Mouse (Mus musculus) limb, embryonic 11.5 days (tissue): Measurements from ENCODE around the gene Foxk1. TPM values are rescaled to one million over a fixed set of nuclear protein-coding genes. Genes with fewer than 3 reads are reported as not detected.

Experiments
- ATAC-seq: fragments of 200-750 bp; cut with Nextera tagmentation; 2 replicates; pipeline ENCODE4 v1.8.0; 2017; ENCODE audit warnings: low read depth; ENCODE audit not compliant: insufficient number of reproducible peaks, low FRiP score, low TSS enrichment
- DNase-seq: peaks from one replicate; pipeline ENCODE4 v3.0.0-alpha.2; 2015; ENCODE audit warnings: low spot score
- H3K27ac ChIP-seq: fragments of 300-500 bp; sonication (generic); replicated peaks from 2 replicates; pipeline ENCODE4 v1.5.1; 2014; ENCODE audit warnings: low read depth, mild to moderate bottlenecking, low read length
- H3K27me3 ChIP-seq: fragments of 300-500 bp; sonication (generic); 2 replicates; pipeline ENCODE4 v1.6.1; 2014; ENCODE audit warnings: mild to moderate bottlenecking, low read length, mixed read lengths; ENCODE audit not compliant: control insufficient read depth, insufficient read depth
- H3K36me3 ChIP-seq: fragments of 300-500 bp; sonication (generic); 2 replicates; pipeline ENCODE4 v1.6.1; 2014; ENCODE audit warnings: mild to moderate bottlenecking, low read length, moderate library complexity, mixed read lengths; ENCODE audit not compliant: control insufficient read depth, insufficient read depth
- H3K4me1 ChIP-seq: fragments of 300-500 bp; sonication (generic); 2 replicates; pipeline ENCODE4 v1.6.1; 2014; ENCODE audit warnings: low read length, mixed read lengths; ENCODE audit not compliant: control insufficient read depth, insufficient read depth
- H3K4me2 ChIP-seq: fragments of 300-500 bp; sonication (generic); 2 replicates; pipeline ENCODE4 v1.6.1; 2014; ENCODE audit warnings: low read depth, mild to moderate bottlenecking, moderate library complexity; ENCODE audit not compliant: severe bottlenecking
- H3K4me3 ChIP-seq: fragments of 300-500 bp; sonication (generic); 2 replicates; pipeline ENCODE4 v1.5.1; 2014; ENCODE audit warnings: low read depth, low read length
- H3K9ac ChIP-seq: fragments of 300-500 bp; sonication (generic); 2 replicates; pipeline ENCODE4 v1.6.1; 2014; ENCODE audit warnings: mild to moderate bottlenecking, low read length
- H3K9me3 ChIP-seq: fragments of 300-500 bp; sonication (generic); 2 replicates; pipeline ENCODE4 v1.6.1; 2016; ENCODE audit warnings: low read length; ENCODE audit not compliant: control insufficient read depth
- WGBS: fragments of 180-500 bp; shearing (Covaris S2); extraction: QIAGEN DNeasy Blood & Tissue Kit; methylation state at CpG from one replicate; pipeline ENCODE4 v1.1.7; 2014; 5-methylcytosine and 5-hydroxymethylcytosine counted together
- polyA plus RNA-seq: library from polyadenylated mRNA; unstranded; fragments of >200 nt; fragmentation: Nextera tagmentation; extraction: Ambion mirVana; gene quantifications from 2 replicates; pipeline ENCODE4 v1.2.1, GENCODE M21; 2014

Foxk1 gene
- polyA plus RNA-seq, 1 experiment from 2014 or later: 3.3 TPM

- 0 out of 2 replicates have a peak, but pooled peaks cover 3% of the 10 kb centered on the region for H3K36me3 ChIP-seq
- no peaks in the 10 kb centered on the region for H3K9me3 ChIP-seq
- no peak overlapping the region for H3K27ac ChIP-seq
- H3K4me2 ChIP-seq: no peak overlapping the region
- H3K9ac ChIP-seq: no peak overlapping the region
- peaks cover 4% of the 10 kb centered on the region; the same call in 1 of the 2 replicates for H3K4me1 ChIP-seq
- no peaks in the 10 kb centered on the region for H3K27me3 ChIP-seq
- ATAC-seq: no peak
- H3K4me3 ChIP-seq: no peak overlapping the region
- WGBS: 93% methylated on average over 7 of the region's 7 CpGs
- DNase-seq: no peak
These were observed 60.8 kb downstream of the Foxk1 start for GRCm38 (mm10) chr5:142461942-142462640.

DNA sequence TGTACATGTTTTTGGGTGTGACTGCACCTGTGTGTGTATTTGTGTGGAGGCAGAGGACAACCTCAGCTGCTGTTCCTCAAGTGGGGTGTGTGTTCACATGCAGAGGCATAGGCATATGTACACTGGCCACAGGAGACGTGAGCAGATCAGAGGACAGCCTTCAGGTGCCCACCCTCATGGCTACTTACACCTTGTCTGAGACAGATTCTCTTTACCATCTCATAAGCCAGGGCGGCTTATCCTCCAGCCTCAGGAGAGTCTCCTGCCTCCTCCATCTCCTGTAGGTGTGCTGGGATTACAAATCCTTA lies 61.3 kb downstream of the Foxk1 start:
- 88% methylated on average over 2 of the region's 2 CpGs for WGBS
- no peak for DNase-seq

GRCm38 (mm10) chr5:142463011-142463410 lies 61.7 kb downstream of the Foxk1 start:
- DNase-seq (no peak), ATAC-seq (no peak)
- WGBS: 87% methylated on average over 6 of the region's 6 CpGs
- Histone ChIP-seq H3K27ac (0 out of 2 replicates have a peak overlapping the region, but pooled peaks have one; percentile 37), H3K9ac (peak overlapping the region; percentile 56; the same call in 1 of the 2 replicates), H3K27me3 (no peaks in the 10 kb centered on the region), H3K4me3 (no peak overlapping the region), H3K4me2 (peak overlapping the region; percentile 83; the same call in 1 of the 2 replicates), H3K4me1 (peaks cover 4% of the 10 kb centered on the region; the same call in 1 of the 2 replicates), H3K9me3 (no peaks in the 10 kb centered on the region), H3K36me3 (0 out of 2 replicates have a peak, but pooled peaks cover 3% of the 10 kb centered on the region)

More for the DNA sequence above, 61.3 kb downstream of the Foxk1 start:
- peaks cover 4% of the 10 kb centered on the region; the same call in 1 of the 2 replicates for H3K4me1 ChIP-seq
- H3K36me3 ChIP-seq: 0 out of 2 replicates have a peak, but pooled peaks cover 3% of the 10 kb centered on the region
- no peak overlapping the region for H3K9ac ChIP-seq
- no peaks in the 10 kb centered on the region for H3K27me3 ChIP-seq
- no peak overlapping the region for H3K4me2 ChIP-seq
- no peaks in the 10 kb centered on the region for H3K9me3 ChIP-seq
- H3K27ac ChIP-seq: no peak overlapping the region
- no peak for ATAC-seq
- no peak overlapping the region for H3K4me3 ChIP-seq

- Histone ChIP-seq H3K9ac (peak within 1 kb of the TSS; percentile 56), H3K4me1 (peaks cover 4% of the 10 kb centered on the region; the same call in 1 of the 2 replicates), H3K4me2 (peak within 1 kb of the TSS; percentile 83), H3K9me3 (no peaks in the 10 kb centered on the region), H3K27me3 (no peaks in the 10 kb centered on the region), H3K36me3 (no peaks in the 10 kb centered on the region), H3K27ac (0 out of 2 replicates have a peak within 1 kb of the TSS, but pooled peaks have one; percentile 37), H3K4me3 (peak within 1 kb of the TSS; percentile 79)
- 2% methylated on average over 60 of the region's 60 CpGs for WGBS
- ATAC-seq: peak; percentile 90
- DNase-seq: peak; percentile 96
These were observed 62.5 kb downstream of the Foxk1 start, which contains the start of gene Ap5z1 for GRCm38 (mm10) chr5:142463461-142464454. Gene Ap5z1 (plus strand): TSS chr5:142463944.

DNA sequence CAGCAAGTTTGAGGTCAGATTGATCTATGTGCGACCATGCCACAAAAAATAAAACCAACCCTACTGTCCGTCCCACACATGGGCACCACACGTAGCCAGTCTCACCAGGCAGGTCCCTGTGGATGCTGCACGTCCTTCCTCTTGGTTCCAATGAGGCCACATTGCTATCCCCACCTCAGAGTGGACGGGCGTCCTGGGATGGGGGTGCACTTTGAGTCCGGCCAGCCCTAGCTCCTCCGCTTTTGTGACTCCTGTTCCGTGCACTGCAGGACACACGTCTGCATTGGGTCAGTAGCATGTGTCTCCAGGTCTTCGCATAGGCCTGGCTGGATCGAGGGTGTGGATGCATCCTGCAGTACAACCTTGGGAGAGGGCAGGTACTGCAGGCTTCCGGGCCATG lies 67.1 kb downstream of the Foxk1 start:
- Histone ChIP-seq H3K4me2 (no peak overlapping the region), H3K27ac (no peak overlapping the region), H3K4me1 (peaks cover 4% of the 10 kb centered on the region; the same call in 1 of the 2 replicates), H3K4me3 (no peak overlapping the region), H3K9me3 (no peaks in the 10 kb centered on the region), H3K27me3 (no peaks in the 10 kb centered on the region), H3K36me3 (peaks cover 5% of the 10 kb centered on the region; the same call in 1 of the 2 replicates), H3K9ac (no peak overlapping the region)
- WGBS: 90% methylated on average over 13 of the region's 13 CpGs
- no peak for ATAC-seq
- no peak for DNase-seq

GRCm38 (mm10) chr5:142469796-142470195 lies 68.5 kb downstream of the Foxk1 start:
- Histone ChIP-seq H3K36me3 (peaks cover 5% of the 10 kb centered on the region; the same call in 1 of the 2 replicates), H3K27me3 (no peaks in the 10 kb centered on the region), H3K4me2 (no peak overlapping the region), H3K4me1 (peaks cover under 1% of the 10 kb centered on the region; the same call in 1 of the 2 replicates), H3K9ac (no peak overlapping the region), H3K4me3 (no peak overlapping the region), H3K9me3 (no peaks in the 10 kb centered on the region), H3K27ac (no peak overlapping the region)
- ATAC-seq: no peak
- WGBS: 90% methylated on average over 11 of the region's 11 CpGs
- DNase-seq: no peak

- no peak overlapping the region for H3K27ac ChIP-seq
- H3K36me3 ChIP-seq: peaks cover 5% of the 10 kb centered on the region; the same call in 1 of the 2 replicates
- H3K9me3 ChIP-seq: no peaks in the 10 kb centered on the region
- no peak for DNase-seq
- H3K27me3 ChIP-seq: no peaks in the 10 kb centered on the region
- H3K9ac ChIP-seq: no peak overlapping the region
- H3K4me3 ChIP-seq: no peak overlapping the region
- ATAC-seq: no peak
- WGBS: 84% methylated on average over 10 of the region's 10 CpGs
- H3K4me1 ChIP-seq: no peaks in the 10 kb centered on the region
- no peak overlapping the region for H3K4me2 ChIP-seq
These were observed 72.4 kb downstream of the Foxk1 start for GRCm38 (mm10) chr5:142473696-142474095.

DNA sequence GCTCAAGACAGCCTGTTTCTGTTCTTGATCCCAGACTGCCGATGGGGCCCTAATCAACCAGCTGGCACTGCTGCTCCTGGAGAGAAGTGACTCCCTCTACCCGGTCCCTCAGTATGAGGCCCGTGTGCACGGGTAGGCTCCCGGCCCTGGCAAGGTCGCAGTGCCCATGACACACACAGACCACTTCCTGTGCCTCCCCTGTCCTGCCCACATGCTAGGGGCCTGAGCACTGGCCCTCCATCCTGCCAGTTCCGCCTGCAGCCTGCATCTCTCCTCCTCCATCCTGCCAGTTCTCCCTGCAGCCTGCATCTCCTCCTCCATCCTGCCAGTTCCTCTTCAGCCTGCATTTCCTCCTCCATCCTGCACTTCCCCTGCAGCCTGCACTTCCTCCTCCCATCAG lies 74.4 kb downstream of the Foxk1 start:
- Histone ChIP-seq H3K9me3 (no peaks in the 10 kb centered on the region), H3K27me3 (no peaks in the 10 kb centered on the region), H3K9ac (no peak overlapping the region), H3K36me3 (no peaks in the 10 kb centered on the region; the same call in 1 of the 2 replicates), H3K4me2 (no peak overlapping the region), H3K27ac (no peak overlapping the region), H3K4me3 (no peak overlapping the region), H3K4me1 (no peaks in the 10 kb centered on the region)
- no peak for ATAC-seq
- WGBS: 91% methylated on average over 7 of the region's 7 CpGs
- DNase-seq: no peak
